Mouse (Mus musculus) heart, embryonic 15.5 days (tissue): Measurements from ENCODE around the gene Lcn2. TPM values are rescaled to one million over a fixed set of nuclear protein-coding genes. Genes with fewer than 3 reads are reported as not detected.

ENCODE experiments used
- ATAC-seq: fragments of 200-750 bp; cut with Nextera tagmentation; replicated peaks from 2 replicates; pipeline ENCODE4 v1.8.0; 2017; ENCODE audit warnings: low read depth, moderate TSS enrichment; ENCODE audit not compliant: insufficient number of reproducible peaks, insufficient read depth, low FRiP score
- H3K27ac ChIP-seq: fragments of 300-500 bp; sonication (generic); 2 replicates; pipeline ENCODE4 v1.5.1; 2015; ENCODE audit warnings: mild to moderate bottlenecking, inconsistent platforms
- H3K27me3 ChIP-seq: fragments of 300-500 bp; sonication (generic); 2 replicates; pipeline ENCODE4 v1.6.1; 2015; ENCODE audit warnings: inconsistent platforms
- H3K36me3 ChIP-seq: fragments of 300-500 bp; sonication (generic); 2 replicates; pipeline ENCODE4 v1.6.1; 2015; ENCODE audit warnings: mild to moderate bottlenecking, inconsistent platforms
- H3K4me1 ChIP-seq: fragments of 300-500 bp; sonication (generic); replicated peaks from 2 replicates; pipeline ENCODE4 v1.6.1; 2015; ENCODE audit warnings: inconsistent platforms
- H3K4me2 ChIP-seq: fragments of 300-500 bp; sonication (generic); 2 replicates; pipeline ENCODE4 v1.6.1; 2015; ENCODE audit warnings: inconsistent platforms, mild to moderate bottlenecking, moderate library complexity
- H3K4me3 ChIP-seq: fragments of 300-500 bp; sonication (generic); 2 replicates; pipeline ENCODE4 v1.5.1; 2015; ENCODE audit warnings: mild to moderate bottlenecking, inconsistent platforms
- H3K9ac ChIP-seq: fragments of 300-500 bp; sonication (generic); 2 replicates; pipeline ENCODE4 v1.6.1; 2015; ENCODE audit warnings: mild to moderate bottlenecking, inconsistent platforms
- H3K9me3 ChIP-seq: fragments of 300-500 bp; sonication (generic); replicated peaks from 2 replicates; pipeline ENCODE4 v1.6.1; 2016; ENCODE audit warnings: inconsistent platforms
- WGBS: fragments of 180-500 bp; shearing (Covaris S2); methylation state at CpG from one replicate; pipeline ENCODE4 v1.1.7; 2015; ENCODE audit warnings: mixed read lengths; 5-methylcytosine and 5-hydroxymethylcytosine counted together
- polyA plus RNA-seq: library from polyadenylated mRNA; unstranded; fragments of >200 nt; fragmentation: Nextera tagmentation; extraction: Ambion mirVana; gene quantifications from 2 replicates; pipeline ENCODE4 v1.2.1, GENCODE M21; 2015

Gene Lcn2
- polyA plus RNA-seq, 1 experiment from 2014 or later = 2.2 TPM

DNA sequence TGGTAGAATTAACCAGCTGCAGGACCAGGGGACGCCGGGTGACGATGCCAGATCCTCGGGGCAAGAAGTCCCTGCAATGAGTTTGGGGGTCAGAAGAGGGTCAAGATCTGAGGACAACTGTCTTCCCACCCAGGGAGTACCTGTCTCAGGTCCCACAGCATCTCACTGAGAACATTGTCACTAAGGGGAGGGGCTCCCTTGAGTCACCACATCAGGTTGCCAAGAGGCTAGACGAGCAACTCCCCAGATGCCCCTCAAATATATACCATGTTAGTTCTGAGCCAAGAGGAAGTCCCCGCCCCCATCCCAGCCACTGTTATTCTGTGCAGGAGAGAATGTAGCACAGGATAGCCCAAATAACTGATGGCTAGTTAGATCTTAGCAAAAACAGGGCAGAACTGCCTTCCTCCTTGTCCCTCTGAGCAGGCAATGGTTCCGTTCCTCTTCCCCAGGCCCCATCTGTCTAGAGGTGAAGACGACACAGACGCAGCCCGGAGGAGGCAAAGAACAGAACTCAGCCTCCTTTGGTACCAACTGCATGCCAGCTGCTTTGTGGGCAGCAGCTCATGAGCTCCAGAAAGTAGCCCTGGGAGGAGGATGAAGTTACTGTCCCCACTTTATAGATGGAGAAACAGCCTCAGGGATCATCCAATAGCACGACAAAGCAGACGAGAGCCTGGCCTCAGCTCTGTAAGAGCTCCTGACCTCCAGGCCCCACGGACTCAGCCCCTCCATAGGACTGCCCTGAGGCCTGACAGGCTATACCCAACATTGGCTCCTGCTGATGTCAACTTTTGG is 47.0 kb downstream of the Lcn2 start:
- H3K4me2 ChIP-seq = no peak overlapping the region
- H3K27me3 ChIP-seq = peaks cover 19% of the 10 kb centered on the region
- WGBS = 75% methylated on average over 13 of the region's 13 CpGs
- ATAC-seq = no peak
- no peaks in the 10 kb centered on the region for H3K4me1 ChIP-seq
- H3K36me3 ChIP-seq = no peaks in the 10 kb centered on the region
- H3K4me3 ChIP-seq = no peak overlapping the region
- H3K9me3 ChIP-seq = no peaks in the 10 kb centered on the region
- no peak overlapping the region for H3K9ac ChIP-seq
- H3K27ac ChIP-seq = no peak overlapping the region

DNA sequence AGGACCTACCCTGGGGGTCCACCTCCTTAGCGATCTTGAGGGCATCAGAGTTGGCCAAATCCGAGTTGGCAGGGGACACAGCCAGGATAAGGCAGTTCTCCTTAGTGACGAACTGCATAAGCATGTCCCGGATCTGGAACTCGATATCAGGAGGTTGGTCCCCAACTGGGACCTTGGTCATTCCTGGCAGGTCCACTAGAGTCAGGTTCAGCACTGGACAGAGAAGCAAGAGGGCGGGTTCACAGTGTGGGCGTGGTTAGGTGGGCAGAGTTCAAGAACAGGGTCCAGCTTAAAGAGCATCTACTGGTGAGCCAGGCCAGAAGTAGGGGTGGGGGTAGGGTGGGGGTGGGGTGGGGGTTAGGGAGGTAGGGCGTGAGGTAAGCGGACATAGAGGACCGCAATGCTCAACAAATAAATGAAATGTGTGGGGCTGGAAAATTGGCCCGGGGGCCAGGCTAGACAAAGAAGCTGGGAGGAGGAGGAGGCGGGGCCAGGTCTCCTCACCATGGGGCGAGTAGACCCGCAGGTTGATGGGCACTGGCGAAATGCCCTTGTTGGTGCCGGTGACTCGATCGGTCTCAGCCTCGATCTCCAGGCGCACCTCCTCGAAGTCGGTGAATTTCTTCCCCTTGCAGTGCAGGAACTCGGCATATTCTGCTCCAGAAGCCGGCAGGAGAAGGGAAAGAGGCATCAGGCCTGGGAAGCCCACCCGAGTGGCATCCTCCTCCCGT is 48.0 kb downstream of the Lcn2 start:
- Histone ChIP-seq H3K9ac (no peak overlapping the region), H3K4me3 (no peak overlapping the region), H3K27ac (no peak overlapping the region), H3K4me1 (no peaks in the 10 kb centered on the region), H3K27me3 (peaks cover 28% of the 10 kb centered on the region), H3K36me3 (no peaks in the 10 kb centered on the region), H3K9me3 (no peaks in the 10 kb centered on the region), H3K4me2 (no peak overlapping the region)
- WGBS = 40% methylated on average over 26 of the region's 26 CpGs
- ATAC-seq = no peak

DNA sequence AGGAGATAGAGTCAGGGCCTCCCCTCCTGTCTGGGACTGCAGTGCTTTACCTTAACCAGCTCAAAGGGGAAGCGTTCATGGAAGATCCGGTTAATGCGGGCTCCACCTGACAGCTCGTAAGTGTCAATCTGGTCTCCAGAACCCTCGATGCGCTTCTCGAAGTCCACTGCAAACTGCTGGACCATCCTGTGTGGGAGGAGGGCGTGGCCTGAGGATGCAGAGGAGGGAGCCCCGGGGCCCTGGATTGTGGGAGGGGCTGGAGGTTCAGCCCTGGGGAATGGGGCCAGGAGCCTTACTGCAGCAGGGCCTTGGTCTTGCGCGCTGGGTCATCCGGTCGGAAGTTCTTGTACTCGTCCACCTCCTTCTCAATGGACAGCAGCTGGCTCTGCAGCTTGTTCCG is 52.2 kb downstream of the Lcn2 start:
- no peak for ATAC-seq
- no peak overlapping the region for H3K9ac ChIP-seq
- WGBS = 37% methylated on average over 15 of the region's 15 CpGs
- H3K4me2 ChIP-seq = no peak overlapping the region
- H3K27ac ChIP-seq = no peak overlapping the region
- H3K4me1 ChIP-seq = no peaks in the 10 kb centered on the region
- H3K27me3 ChIP-seq = peaks cover 46% of the 10 kb centered on the region
- no peaks in the 10 kb centered on the region for H3K36me3 ChIP-seq
- no peaks in the 10 kb centered on the region for H3K9me3 ChIP-seq
- H3K4me3 ChIP-seq = no peak overlapping the region

Other genes with a start within 250 kb of the Lcn2 start
- gene Prrc2b, start 237.2 kb downstream of the Lcn2 start, polyA plus RNA-seq = 21.0 and 34.8 TPM in 2 replicates
- gene Pomt1, start 151.7 kb downstream of the Lcn2 start, polyA plus RNA-seq = 15.4 and 18.0 TPM in 2 replicates
- gene Uck1, start 128.1 kb downstream of the Lcn2 start, polyA plus RNA-seq = 32.9 and 49.0 TPM in 2 replicates
- gene Golga2, start 100.9 kb downstream of the Lcn2 start, polyA plus RNA-seq = 21.7 and 26.4 TPM in 2 replicates
- gene Swi5, start 100.2 kb downstream of the Lcn2 start, polyA plus RNA-seq = 275 and 299 TPM in 2 replicates
- gene Ciz1, start 35.9 kb downstream of the Lcn2 start, polyA plus RNA-seq = 30.9 and 46.0 TPM in 2 replicates
- gene Dnm1, start 34.9 kb downstream of the Lcn2 start, polyA plus RNA-seq = 1.9 and 5.4 TPM in 2 replicates
- gene 1110008P14Rik, start 6.3 kb downstream of the Lcn2 start, polyA plus RNA-seq = 43.9 and 46.0 TPM in 2 replicates
- 38.2 and 41.8 TPM in 2 replicates for gene Ptges2, start 7.6 kb upstream of the Lcn2 start, polyA plus RNA-seq
- gene Naif1, start 62.2 kb upstream of the Lcn2 start, polyA plus RNA-seq = 4.0 and 5.1 TPM in 2 replicates
- 9.1 and 12.1 TPM in 2 replicates for gene Slc25a25, start 63.2 kb upstream of the Lcn2 start, polyA plus RNA-seq
- gene Fam102a, start 147.1 kb upstream of the Lcn2 start, polyA plus RNA-seq = 4.8 and 8.6 TPM in 2 replicates
- 62.0 and 71.0 TPM in 2 replicates for gene Dpm2, start 182.6 kb upstream of the Lcn2 start, polyA plus RNA-seq
- 0.23 TPM in 1 of 2 replicates, not detected in the other for gene Pip5kl1, start 186.5 kb upstream of the Lcn2 start, polyA plus RNA-seq
- 0.08 TPM in 1 of 2 replicates, not detected in the other for gene 9430097D07Rik, start 187.4 kb upstream of the Lcn2 start, polyA plus RNA-seq
- 33.5 and 38.7 TPM in 2 replicates for gene St6galnac4, start 198.8 kb upstream of the Lcn2 start, polyA plus RNA-seq
- gene St6galnac6, start 211.5 kb upstream of the Lcn2 start, polyA plus RNA-seq = 28.5 and 29.0 TPM in 2 replicates
- gene Ak1, start 233.5 kb upstream of the Lcn2 start, polyA plus RNA-seq = 360 and 390 TPM in 2 replicates